Mouse (Mus musculus): ENCODE data around the gene Ctnna3. TPM values are rescaled to one million over a fixed set of nuclear protein-coding genes. Genes with fewer than 3 reads are reported as not detected.

Gene Ctnna3
- total RNA-seq, 2 experiments from 2014 or later = 1.8 to 2.0 TPM

GRCm38 (mm10) chr10:64049946-64050345 is 620.0 kb downstream of the Ctnna3 start:
- no peak for DNase-seq (ENCODE audit: low spot score in 2 of 2)
- Histone ChIP-seq H3K4me3 (no peak overlapping the region), H3K27ac (no peak overlapping the region)
- TF ChIP-seq CTCF (conservative IDR thresholded peaks at IDR 0.05) = no peak

GRCm38 (mm10) chr10:64063704-64064103 is 633.8 kb downstream of the Ctnna3 start:
- no peak for TF ChIP-seq CTCF (conservative IDR thresholded peaks at IDR 0.05)
- Histone ChIP-seq H3K4me3 (no peak overlapping the region), H3K27ac (0 out of 2 replicates have a peak overlapping the region, but pooled peaks have one; percentile 10)
- no peak for DNase-seq (ENCODE audit: low spot score in 2 of 2)

GRCm38 (mm10) chr10:64075944-64076343 is 646.0 kb downstream of the Ctnna3 start:
- TF ChIP-seq CTCF (conservative IDR thresholded peaks at IDR 0.05) = no peak
- peak overlapping the region; percentile 13; the same call in 1 of the 2 replicates for H3K4me3 ChIP-seq
- peak overlapping the region; percentile 59; the same call in 1 of the 2 replicates for H3K27ac ChIP-seq
- DNase-seq (ENCODE audit: low spot score in 2 of 2) = peak; percentile 49 to 66

- H3K27ac ChIP-seq = peak overlapping the region; percentile 59; the same call in 1 of the 2 replicates
- H3K4me3 ChIP-seq = peak overlapping the region; percentile 13; the same call in 1 of the 2 replicates
- TF ChIP-seq CTCF (conservative IDR thresholded peaks at IDR 0.05) = no peak
- no peak for DNase-seq (ENCODE audit: low spot score in 2 of 2)
Observed at GRCm38 (mm10) chr10:64076410-64077052, 646.6 kb downstream of the Ctnna3 start.

GRCm38 (mm10) chr10:64082345-64082744 is 652.4 kb downstream of the Ctnna3 start:
- no peak for TF ChIP-seq CTCF (conservative IDR thresholded peaks at IDR 0.05)
- DNase-seq (ENCODE audit: low spot score in 2 of 2) = no peak
- no peak overlapping the region for H3K4me3 ChIP-seq

GRCm38 (mm10) chr10:64083813-64084212 is 653.9 kb downstream of the Ctnna3 start:
- no peak for TF ChIP-seq CTCF (conservative IDR thresholded peaks at IDR 0.05)
- peak overlapping the region; percentile 45 for H3K4me3 ChIP-seq
- DNase-seq (ENCODE audit: low spot score in 2 of 2) = no peak
- peak overlapping the region; percentile 49; the same call in 1 of the 2 replicates for H3K27ac ChIP-seq

More at GRCm38 (mm10) chr10:64082345-64082744, 652.4 kb downstream of the Ctnna3 start:
- no peak overlapping the region for H3K27ac ChIP-seq

- TF ChIP-seq CTCF (conservative IDR thresholded peaks at IDR 0.05) = peak; percentile 100
- H3K4me3 ChIP-seq = peak overlapping the region; percentile 46
Observed at GRCm38 (mm10) chr10:64084465-64084864, 654.6 kb downstream of the Ctnna3 start.

GRCm38 (mm10) chr10:64086183-64086566 is 656.3 kb downstream of the Ctnna3 start:
- Histone ChIP-seq H3K4me3 (peak overlapping the region; percentile 66), H3K27ac (peak overlapping the region; percentile 89)
- no peak for TF ChIP-seq CTCF (conservative IDR thresholded peaks at IDR 0.05)
- no peak for DNase-seq (ENCODE audit: low spot score in 2 of 2)

More at GRCm38 (mm10) chr10:64084465-64084864, 654.6 kb downstream of the Ctnna3 start:
- peak overlapping the region; percentile 36; the same call in 1 of the 2 replicates for H3K27ac ChIP-seq
- no peak for DNase-seq (ENCODE audit: low spot score in 2 of 2)

GRCm38 (mm10) chr10:64086567-64087391 is 656.9 kb downstream of the Ctnna3 start:
- no peak for DNase-seq (ENCODE audit: low spot score in 2 of 2)
- Histone ChIP-seq H3K4me3 (peak overlapping the region; percentile 66), H3K27ac (peak overlapping the region; percentile 89)
- TF ChIP-seq CTCF (conservative IDR thresholded peaks at IDR 0.05) = no peak

- TF ChIP-seq CTCF (conservative IDR thresholded peaks at IDR 0.05) = no peak
- Histone ChIP-seq H3K4me3 (peak overlapping the region; percentile 66), H3K27ac (peak overlapping the region; percentile 89)
- DNase-seq (ENCODE audit: low spot score in 2 of 2) = no peak
Observed at GRCm38 (mm10) chr10:64087521-64087920, 657.6 kb downstream of the Ctnna3 start.

- Histone ChIP-seq H3K27ac (peak overlapping the region; percentile 89), H3K4me3 (peak overlapping the region; percentile 66)
- no peak for DNase-seq (ENCODE audit: low spot score in 2 of 2)
- TF ChIP-seq CTCF (conservative IDR thresholded peaks at IDR 0.05) = no peak
Observed at GRCm38 (mm10) chr10:64087936-64088773, 658.3 kb downstream of the Ctnna3 start.

- DNase-seq (ENCODE audit: low spot score in 2 of 2) = no peak
- H3K4me3 ChIP-seq = peak overlapping the region; percentile 66
- H3K27ac ChIP-seq = peak overlapping the region; percentile 89
- no peak for TF ChIP-seq CTCF (conservative IDR thresholded peaks at IDR 0.05)
Observed at GRCm38 (mm10) chr10:64088774-64089460, 659.0 kb downstream of the Ctnna3 start.
